Mouse (Mus musculus) C2C12 (cell line): ENCODE results near the gene Gng4. TPM values are rescaled to one million over a fixed set of nuclear protein-coding genes. Genes with fewer than 3 reads are reported as not detected.

ENCODE experiments used
- H3K27me3 ChIP-seq: one replicate; pipeline ENCODE4 v1.6.1; 2011; ENCODE audit not compliant: control insufficient read depth, insufficient read depth, insufficient read length
- H3K36me3 ChIP-seq: one replicate; pipeline ENCODE4 v1.6.1; 2011; ENCODE audit not compliant: control insufficient read depth, insufficient read depth
- H3K4me3 ChIP-seq: one replicate; pipeline ENCODE4 v1.5.1; 2011; ENCODE audit warnings: mild to moderate bottlenecking, control low read depth; ENCODE audit not compliant: poor library complexity, insufficient read depth, severe bottlenecking
- H3K79me2 ChIP-seq: one replicate; pipeline ENCODE4 v1.6.1; 2011; ENCODE audit not compliant: control insufficient read depth, insufficient read depth
- H3K79me3 ChIP-seq: one replicate; pipeline ENCODE4 v1.6.1; 2011; ENCODE audit warnings: low read depth, control low read depth
- H3ac ChIP-seq: one replicate; pipeline ENCODE3; 2011; ENCODE audit warnings: low read depth; ENCODE audit not compliant: control insufficient read depth, insufficient read length
- CEBPB ChIP-seq: IDR thresholded peaks from one replicate; pipeline ENCODE4 v1.6.1; 2011; ENCODE audit warnings: low read depth, mild to moderate bottlenecking, control low read depth, moderate library complexity
- CTCF ChIP-seq: IDR thresholded peaks from one replicate; pipeline ENCODE4 v1.5.1; 2011; ENCODE audit not compliant: control insufficient read depth, insufficient read depth, insufficient read length
- FOSL1 ChIP-seq: IDR thresholded peaks from one replicate; pipeline ENCODE4 v1.8.0; 2011; ENCODE audit warnings: mild to moderate bottlenecking, low read length; ENCODE audit not compliant: poor library complexity, insufficient read depth, severe bottlenecking
- MAX ChIP-seq: IDR thresholded peaks from one replicate; pipeline ENCODE4 v1.6.1; 2011; ENCODE audit warnings: mild to moderate bottlenecking, control low read depth
- MYOD1 ChIP-seq: IDR thresholded peaks from one replicate; pipeline ENCODE4 v1.6.1; 2011; ENCODE audit warnings: low read depth; ENCODE audit not compliant: control insufficient read depth, insufficient read length
- MYOG ChIP-seq: IDR thresholded peaks from one replicate; pipeline ENCODE4 v1.6.1; 2011; ENCODE audit not compliant: control insufficient read depth, insufficient read length; ENCODE audit errors: extremely low read depth
- USF1 ChIP-seq: IDR thresholded peaks from one replicate; pipeline ENCODE4 v1.6.1; 2011; ENCODE audit warnings: low read depth, mild to moderate bottlenecking, control low read depth, moderate library complexity
- polyA plus RNA-seq: library from polyadenylated mRNA; unstranded; fragments of >200 nt; fragmentation: generic; extraction: Trizol; gene quantifications from one replicate; pipeline ENCODE4 v1.2.1, GENCODE M21; 2012; ENCODE audit warnings: missing spikeins

Gng4 gene
- polyA plus RNA-seq, 1 experiment: 0.04 TPM

GRCm38 (mm10) chr13:13820234-13821123 lies 36.6 kb downstream of the Gng4 start:
- Histone ChIP-seq H3K4me3 (no peak overlapping the region), H3K27me3 (peaks cover 27% of the 10 kb centered on the region), H3K79me3 (no peaks in the 10 kb centered on the region), H3K79me2 (no peaks in the 10 kb centered on the region), H3ac (no peak overlapping the region), H3K36me3 (no peaks in the 10 kb centered on the region)
- no peak for TF ChIP-seq CTCF
- TF ChIP-seq MYOG: no peak
- TF ChIP-seq CEBPB: no peak

DNA sequence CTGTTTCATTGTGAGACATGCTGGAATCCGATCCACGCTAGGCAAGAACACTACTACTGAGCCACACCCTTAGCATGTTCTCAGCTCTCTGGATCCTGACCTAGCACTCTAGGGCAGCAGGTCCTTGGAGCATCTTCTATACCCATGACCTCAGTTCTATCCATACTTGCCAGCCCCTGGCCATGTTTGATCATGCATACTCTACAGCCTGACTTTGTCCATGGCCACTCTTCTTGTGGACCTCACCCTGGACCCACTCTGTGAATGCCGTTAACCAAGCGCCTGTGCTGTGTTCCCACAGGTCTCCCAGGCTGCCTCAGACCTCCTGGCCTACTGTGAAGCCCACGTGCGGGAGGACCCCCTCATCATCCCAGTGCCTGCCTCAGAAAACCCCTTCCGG lies 41.1 kb downstream of the Gng4 start:
- no peaks in the 10 kb centered on the region for H3K79me2 ChIP-seq
- TF ChIP-seq FOSL1 (no peak), USF1 (no peak), MYOG (no peak), CTCF (no peak), CEBPB (no peak), MYOD1 (no peak), MAX (no peak)

GRCm38 (mm10) chr13:13826533-13826932 lies 42.7 kb downstream of the Gng4 start:
- H3K36me3 ChIP-seq: no peaks in the 10 kb centered on the region
- H3K27me3 ChIP-seq: peaks cover 13% of the 10 kb centered on the region
- no peak overlapping the region for H3K4me3 ChIP-seq
- H3K79me3 ChIP-seq: no peaks in the 10 kb centered on the region
- H3K79me2 ChIP-seq: no peaks in the 10 kb centered on the region
- TF ChIP-seq USF1 (no peak), MYOG (no peak), CEBPB (no peak), MYOD1 (no peak), CTCF (no peak)
- H3ac ChIP-seq: no peak overlapping the region

More for the DNA sequence above, 41.1 kb downstream of the Gng4 start:
- Histone ChIP-seq H3K4me3 (no peak overlapping the region), H3K79me3 (no peaks in the 10 kb centered on the region), H3K27me3 (peaks cover 22% of the 10 kb centered on the region), H3K36me3 (no peaks in the 10 kb centered on the region), H3ac (no peak overlapping the region)

DNA sequence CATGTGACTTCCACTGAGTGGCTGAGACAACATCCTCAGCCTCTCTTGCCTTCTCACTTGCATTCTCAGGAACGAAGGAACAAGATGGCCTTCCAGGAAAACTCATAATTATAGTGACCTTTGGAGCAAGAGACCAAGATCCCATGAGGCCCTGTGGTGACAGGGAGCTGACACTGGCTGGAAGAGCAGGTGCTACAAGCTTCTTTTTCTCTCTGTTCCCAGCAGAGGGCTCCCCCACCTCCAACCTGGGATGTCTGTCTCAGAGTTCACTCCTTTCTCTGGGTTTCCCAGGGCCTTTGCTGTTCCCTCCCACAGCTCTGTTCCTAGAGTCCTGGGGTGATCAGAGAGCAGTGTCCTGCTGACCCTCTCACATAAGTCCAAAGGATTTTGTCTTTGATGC lies 44.3 kb downstream of the Gng4 start:
- H3ac ChIP-seq: no peak overlapping the region
- no peak overlapping the region for H3K4me3 ChIP-seq
- TF ChIP-seq CTCF (no peak), CEBPB (no peak), USF1 (no peak), MYOD1 (no peak), MYOG (no peak), MAX (no peak), FOSL1 (no peak)
- no peaks in the 10 kb centered on the region for H3K36me3 ChIP-seq
- no peaks in the 10 kb centered on the region for H3K79me3 ChIP-seq
- no peaks in the 10 kb centered on the region for H3K79me2 ChIP-seq
- peaks cover 4% of the 10 kb centered on the region for H3K27me3 ChIP-seq

DNA sequence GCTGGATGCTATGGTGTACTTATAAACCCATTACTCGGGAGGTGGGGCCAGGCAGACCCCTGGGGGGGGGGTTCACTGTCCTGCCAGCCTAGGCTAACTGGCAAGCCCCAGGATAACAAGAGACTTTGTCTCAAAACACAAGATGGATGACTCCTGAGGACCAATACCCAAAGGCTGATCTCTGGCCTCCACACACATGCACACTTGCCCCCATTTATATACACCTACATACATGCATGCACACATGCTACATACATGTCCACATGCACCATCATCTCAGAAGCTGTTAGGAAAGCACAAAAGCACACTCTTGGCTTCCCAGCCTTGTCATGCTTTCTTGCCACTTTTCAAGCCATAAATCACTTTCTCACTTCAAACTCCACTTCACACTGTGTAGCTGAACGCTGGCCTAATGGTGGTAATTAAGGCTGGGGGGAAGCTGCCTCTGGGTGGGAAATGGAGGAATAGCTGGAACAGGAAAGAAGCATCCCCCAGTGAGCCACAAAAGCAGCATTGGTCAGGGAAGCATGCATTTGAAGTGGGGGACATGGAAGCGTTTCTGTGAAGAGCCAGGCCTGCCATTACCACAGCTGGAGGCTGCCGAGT lies 46.7 kb downstream of the Gng4 start:
- no peaks in the 10 kb centered on the region for H3K36me3 ChIP-seq
- H3ac ChIP-seq: no peak overlapping the region
- no peaks in the 10 kb centered on the region for H3K27me3 ChIP-seq
- H3K79me2 ChIP-seq: no peaks in the 10 kb centered on the region
- TF ChIP-seq CTCF (no peak), MAX (no peak), MYOD1 (no peak), CEBPB (no peak), MYOG (no peak), FOSL1 (no peak)
- H3K4me3 ChIP-seq: no peak overlapping the region
- H3K79me3 ChIP-seq: no peaks in the 10 kb centered on the region

DNA sequence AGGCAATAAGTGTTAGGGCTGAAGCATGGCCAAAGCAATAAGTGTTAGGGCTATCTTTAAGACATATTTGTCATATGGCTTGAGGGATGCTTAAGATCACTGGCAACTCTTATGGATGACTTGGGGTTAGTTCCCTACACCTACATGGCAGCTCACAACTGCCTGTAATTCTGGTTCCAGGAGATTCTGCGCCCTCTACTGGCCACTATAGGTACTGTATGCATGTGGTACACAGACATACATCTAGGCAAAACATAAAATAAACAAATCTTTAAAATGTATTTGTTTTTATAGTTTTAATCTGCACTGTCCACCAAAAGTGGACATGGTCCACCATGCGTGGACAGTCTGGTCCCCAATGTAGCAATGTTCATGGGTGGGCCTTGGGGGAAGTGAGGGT lies 51.3 kb downstream of the Gng4 start:
- Histone ChIP-seq H3K79me3 (no peaks in the 10 kb centered on the region), H3K27me3 (no peaks in the 10 kb centered on the region), H3K4me3 (no peak overlapping the region), H3K79me2 (no peaks in the 10 kb centered on the region), H3K36me3 (no peaks in the 10 kb centered on the region), H3ac (no peak overlapping the region)
- TF ChIP-seq CEBPB: no peak
